Mouse (Mus musculus): ENCODE measurements around the gene Dock3.

DNA sequence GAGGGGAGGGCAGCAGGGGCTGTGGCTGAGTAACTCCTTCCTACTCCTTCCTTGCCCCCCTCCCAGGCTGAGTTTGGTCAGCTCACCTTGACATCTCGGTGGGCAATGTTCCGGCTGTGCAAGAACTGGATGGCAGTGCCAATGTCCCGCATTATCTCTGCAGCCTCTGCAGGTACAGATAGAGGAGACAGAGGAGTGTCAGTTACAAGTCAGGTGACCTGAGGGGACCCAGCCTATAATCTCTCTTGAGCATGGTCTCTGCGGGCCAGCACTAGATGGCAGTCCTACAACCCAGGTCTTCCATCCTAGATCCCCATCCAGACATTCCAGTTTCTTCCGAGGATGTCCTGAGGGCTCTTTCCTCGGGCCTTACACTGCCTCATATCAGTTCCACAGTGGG is 30.1 kb upstream of the Dock3 start:
- TF ChIP-seq EP300 (IDR thresholded peaks at IDR 0.05; ENCODE audit: low read depth) (no peak), CTCF (IDR thresholded peaks at IDR 0.05; ENCODE audit: low read depth) (no peak)

All from liver, embryonic 14.5 days (tissue).